Mouse (Mus musculus) urinary bladder, adult 18-20 months (tissue): Measurements from ENCODE around the gene Inpp4b.
"Not testable (repeated sequence)": the region's sequence is repeated elsewhere in the genome, so short reads cannot be mapped to it uniquely, and the experiment has no call there.

Experiments
- DNase-seq, 2 experiments: peaks; one replicate each; pipeline ENCODE4 v3.0.0; 2022; ENCODE audit warnings: low spot score in 2 of 2, mixed read lengths in 2 of 2

Inpp4b gene

GRCm38 (mm10) chr8:81776516-81777237, 434.3 kb downstream of the Inpp4b start:
- DNase-seq: no peak

- no peak for DNase-seq
These were observed 435.3 kb downstream of the Inpp4b start for GRCm38 (mm10) chr8:81777704-81778103.

- DNase-seq: no peak
These were observed 437.1 kb downstream of the Inpp4b start for GRCm38 (mm10) chr8:81779440-81779839.

GRCm38 (mm10) chr8:81780166-81780565, 437.8 kb downstream of the Inpp4b start:
- DNase-seq: no peak

- no peak for DNase-seq
These were observed 438.7 kb downstream of the Inpp4b start for GRCm38 (mm10) chr8:81780921-81781675.

GRCm38 (mm10) chr8:81782781-81783180, 440.4 kb downstream of the Inpp4b start:
- no peak for DNase-seq

GRCm38 (mm10) chr8:81784775-81785174, 442.4 kb downstream of the Inpp4b start:
- DNase-seq: no peak

GRCm38 (mm10) chr8:81788498-81788897, 446.1 kb downstream of the Inpp4b start:
- DNase-seq: no peak

- no peak for DNase-seq
These were observed 450.3 kb downstream of the Inpp4b start for GRCm38 (mm10) chr8:81792649-81793048.

- DNase-seq: no peak
These were observed 456.1 kb downstream of the Inpp4b start for GRCm38 (mm10) chr8:81798501-81798900.

GRCm38 (mm10) chr8:81800792-81801191, 458.4 kb downstream of the Inpp4b start:
- no peak for DNase-seq

GRCm38 (mm10) chr8:81806797-81807196, 464.4 kb downstream of the Inpp4b start:
- DNase-seq: peak; percentile 7 to 16

- DNase-seq: no peak
These were observed 465.2 kb downstream of the Inpp4b start for GRCm38 (mm10) chr8:81807578-81807977.

GRCm38 (mm10) chr8:81808406-81808805, 466.1 kb downstream of the Inpp4b start:
- DNase-seq: no peak

GRCm38 (mm10) chr8:81809414-81809813, 467.1 kb downstream of the Inpp4b start:
- not testable (repeated sequence) for DNase-seq

GRCm38 (mm10) chr8:81812051-81812751, 469.8 kb downstream of the Inpp4b start:
- no peak for DNase-seq

GRCm38 (mm10) chr8:81814742-81815141, 472.4 kb downstream of the Inpp4b start:
- DNase-seq: no peak

- no peak for DNase-seq
These were observed 473.2 kb downstream of the Inpp4b start for GRCm38 (mm10) chr8:81815551-81815950.

- DNase-seq: no peak
These were observed 480.8 kb downstream of the Inpp4b start for GRCm38 (mm10) chr8:81823121-81823520.

GRCm38 (mm10) chr8:81824975-81825374, 482.6 kb downstream of the Inpp4b start:
- DNase-seq: no peak

- DNase-seq: no peak
These were observed 484.1 kb downstream of the Inpp4b start for GRCm38 (mm10) chr8:81826406-81826805.

GRCm38 (mm10) chr8:81827306-81827913, 485.1 kb downstream of the Inpp4b start:
- no peak for DNase-seq
